Mouse (Mus musculus) urinary bladder, adult 2 months (tissue): ENCODE data around the gene 1190005I06Rik. TPM values are rescaled to one million over a fixed set of nuclear protein-coding genes. Genes with fewer than 3 reads are reported as not detected.
A peak's percentile ranks its signal among the peaks of the same experiment; 100 is the strongest.
"Not testable (repeated sequence)": the region's sequence is repeated elsewhere in the genome, so short reads cannot be mapped to it uniquely, and the experiment has no call there.

Experiments used
- DNase-seq: peaks from one replicate; pipeline ENCODE4 v3.0.0; 2022; ENCODE audit warnings: low spot score
- polyA plus RNA-seq: library from polyadenylated mRNA; depleted of rRNA; stranded (reverse); fragments of >200 nt; gene quantifications from 2 replicates; pipeline ENCODE4 v1.2.3, GENCODE M21; 2012; rRNA removed

The 1190005I06Rik gene
- polyA plus RNA-seq: 8.9 and 10.3 TPM in 2 replicates

- no peak for DNase-seq
Observed at GRCm38 (mm10) chr8:120647532-120647931, at the start of gene 1190005I06Rik. Gene 1190005I06Rik, minus strand, starts transcription at chr8:120647632.

- no peak for DNase-seq
Observed at GRCm38 (mm10) chr8:120696401-120697153, 49.1 kb upstream of the 1190005I06Rik start.

GRCm38 (mm10) chr8:120693861-120694493 lies 46.5 kb upstream of the 1190005I06Rik start:
- no peak for DNase-seq

- DNase-seq: no peak
Observed at GRCm38 (mm10) chr8:120692934-120693333, 45.5 kb upstream of the 1190005I06Rik start.

DNA sequence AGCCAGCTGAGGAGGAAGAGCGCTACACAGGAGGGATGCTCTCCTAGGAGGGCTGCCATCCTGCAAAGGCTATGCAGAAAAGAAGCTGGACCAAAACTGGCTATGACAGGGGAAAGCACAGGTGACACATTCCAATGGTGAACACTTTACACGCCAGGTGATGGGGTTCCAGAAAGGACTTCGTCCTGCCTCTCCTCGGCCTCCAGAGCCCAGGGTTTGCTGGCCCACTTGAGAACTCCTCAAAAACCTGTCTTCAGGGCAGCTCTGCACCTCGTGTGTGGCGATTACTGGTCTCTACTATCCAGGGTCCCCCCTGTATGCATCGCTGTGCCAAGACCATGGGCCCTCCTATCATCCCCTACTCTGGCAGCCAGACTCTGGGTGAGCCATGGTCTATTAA lies 41.1 kb upstream of the 1190005I06Rik start:
- DNase-seq: no peak

DNA sequence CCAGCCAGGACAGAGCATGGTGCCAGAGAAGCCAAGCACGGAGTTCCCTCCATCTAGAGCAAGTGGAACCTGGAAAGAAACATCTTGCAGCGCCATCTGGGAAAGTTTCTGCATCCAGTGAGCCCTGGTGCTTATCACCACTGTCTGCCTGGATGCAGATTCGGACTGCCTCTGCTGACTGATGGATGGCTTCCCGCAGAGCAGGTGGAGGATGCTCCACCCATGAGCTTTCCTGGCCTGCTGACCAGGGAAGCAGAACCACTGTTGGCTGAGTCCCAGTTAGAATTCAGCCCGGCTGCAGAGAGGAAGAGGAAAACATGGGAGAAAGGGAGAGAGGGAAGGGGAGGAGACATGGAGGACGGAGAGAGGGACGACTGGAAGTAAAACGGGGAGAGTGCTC lies 40.4 kb upstream of the 1190005I06Rik start:
- DNase-seq: no peak

GRCm38 (mm10) chr8:120686576-120686975 lies 39.1 kb upstream of the 1190005I06Rik start:
- DNase-seq: no peak

DNA sequence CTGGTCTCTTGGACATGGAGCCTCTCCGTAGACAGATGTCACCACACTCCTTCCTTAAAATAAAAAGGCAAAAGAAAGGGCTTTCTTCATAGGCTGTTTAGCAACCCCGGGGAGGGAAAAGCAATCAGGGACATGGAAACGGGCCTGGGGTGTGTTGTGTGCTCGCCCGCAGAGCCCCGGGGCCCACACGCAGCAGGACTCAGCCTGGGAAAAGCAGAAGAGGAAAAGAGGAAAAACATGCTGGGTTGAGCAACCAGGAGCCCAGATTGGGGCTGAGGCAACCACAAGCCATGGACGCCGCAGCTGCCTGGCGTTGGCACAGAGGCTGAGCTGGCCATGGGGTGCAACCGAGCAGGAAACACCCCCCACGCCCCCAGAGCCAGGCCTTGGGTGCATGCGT lies 38.6 kb upstream of the 1190005I06Rik start:
- no peak for DNase-seq

DNA sequence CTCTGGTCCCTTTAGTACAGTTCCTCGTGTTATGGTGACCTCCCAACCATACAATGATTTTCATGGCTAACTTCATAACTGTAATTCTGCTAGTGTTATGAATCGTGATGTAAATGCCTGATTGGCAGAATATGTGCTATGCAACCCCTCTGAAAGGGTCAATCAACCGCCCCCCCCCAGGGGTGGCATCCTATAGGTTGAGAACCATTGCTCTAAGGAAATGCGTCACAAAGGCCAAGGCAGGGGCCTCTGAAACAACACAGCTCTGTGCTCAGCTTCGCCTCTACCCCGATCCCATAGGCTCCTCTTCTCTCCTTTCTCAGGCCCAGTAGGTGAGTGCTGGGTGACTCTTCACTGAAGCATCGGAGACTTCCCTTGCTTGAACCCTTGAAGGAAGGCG lies 38.2 kb upstream of the 1190005I06Rik start:
- DNase-seq: no peak

DNA sequence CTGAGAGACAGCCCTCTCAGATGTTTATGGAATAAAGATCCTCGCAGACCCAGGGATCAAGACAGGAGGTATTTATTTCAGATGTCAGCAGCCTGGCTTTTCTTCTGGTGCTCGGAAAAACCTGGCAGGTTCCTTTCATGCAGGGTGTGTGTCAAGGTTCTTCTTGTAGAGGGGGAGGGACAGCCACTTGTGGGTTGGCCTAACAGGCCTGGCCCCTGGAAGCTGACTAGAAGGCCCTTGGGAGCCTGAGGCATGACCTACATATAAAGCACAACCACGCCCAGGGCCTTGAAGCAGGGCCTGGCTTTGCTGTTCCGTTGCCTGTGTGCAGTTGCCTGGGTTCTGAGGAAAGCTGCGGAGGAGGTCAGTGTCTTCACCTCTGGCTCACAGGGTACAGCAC lies 37.7 kb upstream of the 1190005I06Rik start:
- DNase-seq: no peak

DNA sequence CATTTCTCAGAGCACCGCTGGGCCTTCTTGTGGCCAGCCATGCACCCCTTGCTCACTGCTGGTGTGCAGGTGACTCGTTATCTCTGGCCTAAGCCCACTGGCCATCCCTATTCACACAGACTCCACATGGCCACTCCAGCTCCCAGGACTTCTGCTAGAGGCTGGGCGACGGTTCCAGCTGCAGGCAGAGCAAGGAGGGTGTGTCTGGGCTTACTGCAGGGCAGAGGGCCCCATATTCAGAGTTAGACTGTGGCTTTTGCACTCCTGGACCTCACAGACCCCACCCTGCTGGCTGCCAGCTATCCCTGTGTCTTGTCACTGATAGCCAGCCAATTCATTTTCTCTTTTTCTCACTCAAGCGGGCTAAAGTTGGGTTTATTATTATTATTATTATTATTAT lies 36.6 kb upstream of the 1190005I06Rik start:
- no peak for DNase-seq

- DNase-seq: peak; percentile 53
Observed at GRCm38 (mm10) chr8:120683602-120684001, 36.2 kb upstream of the 1190005I06Rik start.

GRCm38 (mm10) chr8:120681113-120681512 lies 33.7 kb upstream of the 1190005I06Rik start:
- DNase-seq: no peak

GRCm38 (mm10) chr8:120680405-120680804 lies 33.0 kb upstream of the 1190005I06Rik start:
- not testable (repeated sequence) for DNase-seq

DNA sequence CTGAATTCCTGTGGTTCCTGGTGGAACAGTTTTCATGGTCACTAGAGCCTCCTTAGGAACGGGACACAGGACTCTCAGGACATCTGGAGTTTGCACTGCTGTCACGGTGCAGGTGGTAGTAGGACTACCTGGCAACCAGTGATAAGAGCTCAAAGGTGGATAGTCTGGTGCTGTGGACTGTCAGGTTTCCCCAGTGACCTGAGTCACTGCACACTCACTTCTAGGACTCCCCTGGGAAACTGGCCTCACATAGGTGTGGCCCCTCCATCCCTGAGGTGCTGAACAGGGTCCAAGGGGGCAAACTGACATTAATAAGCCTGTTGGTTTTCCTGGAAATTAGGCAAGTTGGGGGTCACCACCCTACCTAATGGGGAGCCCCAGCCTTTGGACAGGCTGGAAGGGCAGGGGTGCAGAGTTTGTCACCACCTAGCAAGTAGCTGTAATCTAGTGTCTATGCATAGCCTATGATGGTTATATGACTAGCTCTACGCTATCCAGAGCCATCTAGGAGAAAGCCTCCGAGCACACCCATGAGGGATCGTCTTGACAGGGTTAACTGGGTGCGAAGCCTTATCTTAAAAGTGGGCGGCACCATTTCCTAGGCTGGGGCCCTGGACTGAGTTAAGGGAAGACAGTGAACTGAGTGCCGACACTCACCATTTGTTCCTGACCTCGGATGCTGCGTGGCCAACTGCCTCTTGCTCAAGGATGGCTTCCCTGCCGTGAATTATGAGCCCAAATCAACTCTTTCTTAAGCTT lies 32.4 kb upstream of the 1190005I06Rik start:
- no peak for DNase-seq

DNA sequence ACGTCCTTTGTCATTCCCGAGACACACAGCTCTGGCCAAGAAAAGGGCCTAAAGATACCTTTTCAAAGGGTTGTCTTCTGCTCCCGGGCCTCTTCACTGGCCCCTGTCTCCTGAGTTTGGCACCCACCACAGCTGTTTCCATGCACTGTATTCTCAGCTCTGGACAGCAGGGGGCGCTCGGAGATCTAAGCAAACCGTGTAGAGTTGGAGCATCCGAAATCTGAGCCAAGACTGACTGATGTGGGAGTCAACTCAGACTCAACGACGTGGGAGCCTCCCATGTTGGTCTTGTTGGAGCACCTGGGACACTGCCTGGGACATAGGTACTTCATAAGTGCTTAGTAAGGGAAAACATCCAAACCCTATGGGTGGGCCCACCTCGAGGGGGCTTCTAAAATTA lies 31.0 kb upstream of the 1190005I06Rik start:
- peak; percentile 70 for DNase-seq

- DNase-seq: no peak
Observed at GRCm38 (mm10) chr8:120675718-120676117, 28.3 kb upstream of the 1190005I06Rik start.

DNA sequence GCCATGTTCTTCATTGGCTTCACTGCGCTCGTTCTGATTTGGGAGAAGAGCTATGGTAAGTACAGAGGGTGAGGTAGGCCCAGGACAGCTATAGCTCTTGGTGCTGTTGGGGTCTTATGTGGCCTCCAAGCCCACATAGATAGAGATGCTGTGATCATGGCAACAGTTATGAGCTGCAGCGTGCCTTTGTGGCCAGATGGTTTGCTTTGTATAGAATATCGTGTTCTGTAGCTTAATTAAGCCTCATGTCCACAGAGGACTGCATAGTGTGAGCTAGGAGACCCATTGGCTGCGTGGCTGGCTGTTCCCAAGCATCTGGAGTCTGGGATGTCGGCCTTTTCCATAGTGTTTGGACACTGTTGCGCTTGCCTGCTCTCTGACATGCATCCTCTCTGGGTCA lies 25.9 kb upstream of the 1190005I06Rik start:
- DNase-seq: no peak

GRCm38 (mm10) chr8:120672626-120673229 lies 25.3 kb upstream of the 1190005I06Rik start:
- no peak for DNase-seq

DNA sequence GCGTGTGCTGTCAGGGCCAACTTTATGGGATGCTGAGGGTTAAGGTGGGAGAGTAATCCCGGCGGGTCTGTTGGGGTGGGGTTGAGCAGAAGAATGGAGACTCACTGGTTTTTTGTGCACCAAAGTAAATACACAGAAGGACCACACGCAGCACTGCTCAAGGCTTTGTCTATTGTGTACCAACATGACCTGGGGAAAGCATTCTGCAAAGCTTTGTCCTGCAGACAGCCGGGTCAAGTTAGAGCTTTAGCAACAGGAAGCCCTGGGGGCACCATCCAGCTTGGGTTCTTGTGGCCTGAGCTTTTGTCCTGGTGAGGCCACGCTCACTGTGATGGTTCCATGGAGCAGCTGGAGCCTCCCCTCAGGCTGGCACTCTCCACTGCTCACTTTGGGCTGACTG lies 24.3 kb upstream of the 1190005I06Rik start:
- no peak for DNase-seq

- DNase-seq: no peak
Observed at GRCm38 (mm10) chr8:120668374-120668905, 21.0 kb upstream of the 1190005I06Rik start, which contains the start of gene Emc8. Gene Emc8, minus strand, starts transcription at chr8:120668573.
